Mouse (Mus musculus) ES-Bruce4 (cell line): Measurements from ENCODE around the gene Emp1. TPM values are rescaled to one million over a fixed set of nuclear protein-coding genes. Genes with fewer than 3 reads are reported as not detected.

Source experiments
- H3K27ac ChIP-seq: 2 replicates; pipeline ENCODE4 v1.5.1; 2012; ENCODE audit warnings: low read length, inconsistent platforms; ENCODE audit not compliant: insufficient read depth
- H3K27me3 ChIP-seq: 2 replicates; pipeline ENCODE4 v1.6.1; 2012; ENCODE audit warnings: mild to moderate bottlenecking, low read length, inconsistent platforms; ENCODE audit not compliant: control insufficient read depth, poor library complexity, insufficient read depth, severe bottlenecking
- H3K36me3 ChIP-seq: 2 replicates; pipeline ENCODE4 v1.6.1; 2012; ENCODE audit warnings: inconsistent platforms, mild to moderate bottlenecking, low read length, moderate library complexity; ENCODE audit not compliant: control insufficient read depth, poor library complexity, insufficient read depth, severe bottlenecking
- H3K4me1 ChIP-seq: one replicate; pipeline ENCODE4 v1.8.1; 2011; ENCODE audit warnings: low read length; ENCODE audit not compliant: control insufficient read depth, insufficient read depth
- H3K4me3 ChIP-seq: 2 replicates; pipeline ENCODE4 v1.5.1; 2011; ENCODE audit warnings: low read depth, mild to moderate bottlenecking, low read length
- H3K9ac ChIP-seq: 2 replicates; pipeline ENCODE4 v1.6.1; 2012; ENCODE audit warnings: low read depth, mild to moderate bottlenecking, inconsistent platforms; ENCODE audit not compliant: poor library complexity, severe bottlenecking
- H3K9me3 ChIP-seq: replicated peaks from 2 replicates; pipeline ENCODE4 v1.6.1; 2012; ENCODE audit warnings: mild to moderate bottlenecking, low read length, inconsistent platforms; ENCODE audit not compliant: control insufficient read depth, poor library complexity, insufficient read depth, severe bottlenecking
- CTCF ChIP-seq: IDR thresholded peaks from one replicate; pipeline ENCODE4 v1.8.1; 2011; ENCODE audit warnings: low read depth, low read length
- EP300 ChIP-seq: IDR thresholded peaks from 2 replicates; pipeline ENCODE4 v1.6.1; 2011; ENCODE audit warnings: low read depth, low read length; ENCODE audit not compliant: insufficient read depth
- POLR2A ChIP-seq: IDR thresholded peaks from one replicate; pipeline ENCODE4 v1.8.1; 2011; ENCODE audit warnings: low read length; ENCODE audit not compliant: insufficient read depth
- polyA plus RNA-seq: library from polyadenylated mRNA; stranded (reverse); fragments of >200 nt; gene quantifications from 2 replicates; pipeline ENCODE4 v1.2.4, GENCODE M21; 2011; ENCODE audit warnings: low read depth; ENCODE audit not compliant: missing spikeins, insufficient read depth, insufficient read length

The Emp1 gene
- polyA plus RNA-seq, 1 experiment = 38.6 TPM

- no peaks in the 10 kb centered on the region for H3K27me3 ChIP-seq
- TF ChIP-seq CTCF (no peak), EP300 (no peak), POLR2A (no peak)
- H3K4me1 ChIP-seq = no peaks in the 10 kb centered on the region
- no peak overlapping the region for H3K27ac ChIP-seq
- H3K4me3 ChIP-seq = no peak overlapping the region
- H3K9ac ChIP-seq = no peak overlapping the region
- H3K9me3 ChIP-seq = no peaks in the 10 kb centered on the region
- H3K36me3 ChIP-seq = no peaks in the 10 kb centered on the region
Measured at GRCm38 (mm10) chr6:135360331-135360730, 2.0 kb upstream of the Emp1 start.

DNA sequence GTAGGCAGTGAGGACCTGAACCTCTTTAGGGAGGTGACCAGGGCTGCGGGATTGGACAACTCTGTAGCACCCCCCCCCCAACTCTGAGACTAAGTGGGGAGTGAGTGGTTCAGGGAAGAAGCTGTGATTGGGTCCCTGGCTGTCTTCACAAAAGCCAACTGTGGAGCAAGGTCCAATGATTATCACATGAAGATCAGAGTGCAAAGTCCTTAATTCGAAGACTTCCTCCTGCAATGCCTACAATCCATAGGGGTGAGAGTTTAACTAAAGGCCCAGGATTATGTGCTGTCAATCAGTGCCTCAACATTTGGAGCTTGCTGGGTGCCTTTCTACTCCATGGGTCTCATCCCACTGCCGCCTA lies 267 bp upstream of the Emp1 start:
- no peak for TF ChIP-seq CTCF
- no peak for TF ChIP-seq EP300
- no peak for TF ChIP-seq POLR2A
- H3K4me3 ChIP-seq = no peak overlapping the region
- H3K36me3 ChIP-seq = no peaks in the 10 kb centered on the region
- no peaks in the 10 kb centered on the region for H3K4me1 ChIP-seq
- no peak overlapping the region for H3K27ac ChIP-seq
- no peaks in the 10 kb centered on the region for H3K27me3 ChIP-seq
- no peak overlapping the region for H3K9ac ChIP-seq
- no peaks in the 10 kb centered on the region for H3K9me3 ChIP-seq

DNA sequence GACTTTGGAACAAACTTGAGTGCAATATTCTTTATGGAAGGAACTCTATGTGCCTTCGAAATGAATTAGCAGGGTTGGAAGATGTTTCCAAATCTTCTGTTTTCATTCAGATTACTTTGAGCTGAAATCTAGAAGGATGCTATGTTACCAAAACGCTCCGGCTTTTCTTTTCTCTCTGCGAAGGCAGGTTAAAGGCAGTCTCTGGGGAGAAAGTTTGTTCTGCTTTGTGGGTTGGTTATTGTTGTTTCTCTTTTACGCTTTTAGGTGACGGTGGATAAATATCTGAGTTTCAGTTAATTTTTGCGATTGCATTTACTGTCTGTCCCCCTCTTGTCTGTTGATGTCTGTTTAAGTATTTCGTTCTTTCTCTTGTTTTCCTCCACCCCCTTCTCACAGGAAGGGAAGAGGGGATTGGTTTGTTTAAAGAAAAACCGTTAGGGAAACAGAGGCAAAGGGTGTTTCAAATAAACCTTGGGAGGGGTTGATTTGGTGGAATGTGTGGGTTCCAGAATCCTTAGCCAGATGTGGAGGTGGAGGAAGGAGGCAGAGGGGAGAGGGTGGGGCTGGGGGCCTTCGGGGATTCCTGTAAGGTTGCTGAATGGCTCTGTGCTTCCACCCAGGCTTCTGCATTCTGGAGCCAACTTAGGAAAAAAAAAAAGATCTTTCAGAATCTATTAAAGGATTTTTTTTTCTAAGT lies 1.1 kb downstream of the Emp1 start:
- TF ChIP-seq CTCF (no peak), POLR2A (no peak), EP300 (no peak)
- no peaks in the 10 kb centered on the region for H3K27me3 ChIP-seq
- no peak overlapping the region for H3K4me3 ChIP-seq
- no peaks in the 10 kb centered on the region for H3K36me3 ChIP-seq
- no peak overlapping the region; the same call in 1 of the 2 replicates for H3K27ac ChIP-seq
- H3K9me3 ChIP-seq = no peaks in the 10 kb centered on the region
- no peak overlapping the region for H3K9ac ChIP-seq
- H3K4me1 ChIP-seq = no peaks in the 10 kb centered on the region

DNA sequence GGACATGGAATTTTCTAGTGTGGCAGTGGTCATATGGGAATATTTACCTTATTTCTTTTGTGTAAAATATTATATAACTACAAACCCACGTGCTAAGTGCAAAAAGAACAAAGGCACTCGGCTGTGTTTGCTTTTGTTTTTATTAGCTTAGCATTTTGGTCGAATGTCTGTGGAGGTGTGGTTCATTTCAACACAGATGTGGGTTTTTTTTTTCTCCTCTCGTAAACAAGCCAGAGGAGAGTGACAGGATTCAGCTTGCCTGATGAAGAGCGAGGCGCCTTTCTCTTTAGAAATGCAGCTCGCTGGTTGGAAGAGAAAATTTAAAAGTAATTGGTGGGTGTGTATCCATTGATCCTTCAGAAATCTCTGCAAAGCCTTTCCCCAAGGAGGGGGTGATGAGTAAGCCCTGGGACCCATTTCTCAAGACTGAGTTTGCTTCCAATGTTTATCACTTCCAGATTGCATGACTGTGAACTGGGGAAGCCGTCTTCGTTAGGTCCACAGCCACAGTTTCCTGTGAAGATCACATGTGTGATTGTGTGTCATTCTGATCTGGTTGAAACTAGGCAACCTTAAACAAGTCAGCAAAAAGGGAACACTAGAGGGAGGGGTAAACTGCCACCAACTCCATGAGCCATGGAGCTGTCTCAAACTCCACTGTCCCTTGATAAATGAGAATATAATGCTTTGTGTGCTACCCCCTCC lies 1.8 kb downstream of the Emp1 start:
- TF ChIP-seq EP300 = no peak
- TF ChIP-seq CTCF = no peak
- TF ChIP-seq POLR2A = no peak
- no peaks in the 10 kb centered on the region for H3K9me3 ChIP-seq

DNA sequence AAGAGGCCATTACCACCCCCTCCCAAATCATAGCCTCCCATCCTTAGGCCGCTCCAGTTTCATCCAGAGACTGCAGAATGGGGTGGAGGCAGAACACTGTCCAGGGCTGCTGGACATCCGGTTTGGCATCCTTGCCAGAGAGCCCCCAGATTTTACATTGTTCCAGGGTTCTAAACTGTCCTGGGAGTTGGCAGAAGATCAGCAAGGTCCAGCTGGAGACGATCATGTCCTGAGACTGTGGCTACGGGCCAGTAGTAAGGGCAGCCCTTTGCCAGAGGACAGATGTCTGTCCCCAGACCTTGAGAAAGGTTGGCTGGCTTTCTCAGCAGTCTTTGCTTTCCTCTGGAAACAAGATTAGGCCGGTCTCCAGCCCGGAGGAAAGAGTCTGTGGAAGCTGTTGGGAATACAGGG lies 2.6 kb downstream of the Emp1 start:
- no peaks in the 10 kb centered on the region for H3K9me3 ChIP-seq
- no peaks in the 10 kb centered on the region for H3K27me3 ChIP-seq
- no peak overlapping the region for H3K27ac ChIP-seq
- H3K9ac ChIP-seq = no peak overlapping the region
- no peak for TF ChIP-seq CTCF
- TF ChIP-seq EP300 = no peak
- no peak for TF ChIP-seq POLR2A
- H3K36me3 ChIP-seq = no peaks in the 10 kb centered on the region
- H3K4me1 ChIP-seq = no peaks in the 10 kb centered on the region
- no peak overlapping the region for H3K4me3 ChIP-seq

More for the DNA sequence above, 1.8 kb downstream of the Emp1 start:
- no peaks in the 10 kb centered on the region for H3K27me3 ChIP-seq
- no peak overlapping the region for H3K9ac ChIP-seq
- no peaks in the 10 kb centered on the region for H3K4me1 ChIP-seq
- no peak overlapping the region for H3K27ac ChIP-seq
- no peak overlapping the region for H3K4me3 ChIP-seq
- H3K36me3 ChIP-seq = no peaks in the 10 kb centered on the region

DNA sequence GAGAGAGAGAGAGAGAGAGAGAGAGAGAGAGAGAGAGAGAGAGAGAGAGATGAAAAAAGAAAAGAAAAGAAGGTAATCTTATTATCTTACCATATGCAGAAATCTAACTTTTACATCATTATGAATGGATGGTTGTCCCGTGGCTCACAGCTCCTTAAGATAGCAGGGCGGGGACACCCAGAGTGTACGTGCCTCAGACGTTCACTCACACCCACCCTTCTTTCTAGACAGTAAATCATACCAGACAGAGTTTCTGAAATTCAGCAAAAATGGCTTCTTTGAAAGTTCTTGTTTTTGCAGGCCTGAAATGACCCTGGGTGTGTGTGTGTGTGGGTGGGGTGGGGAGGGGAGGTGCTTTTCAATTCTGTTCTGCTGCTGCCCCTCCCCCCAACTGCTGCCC lies 3.3 kb downstream of the Emp1 start:
- no peaks in the 10 kb centered on the region for H3K27me3 ChIP-seq
- H3K9ac ChIP-seq = no peak overlapping the region
- no peak for TF ChIP-seq EP300
- no peak for TF ChIP-seq POLR2A
- no peak for TF ChIP-seq CTCF
- no peak overlapping the region for H3K27ac ChIP-seq
- H3K36me3 ChIP-seq = no peaks in the 10 kb centered on the region
- H3K4me1 ChIP-seq = no peaks in the 10 kb centered on the region
- no peak overlapping the region for H3K4me3 ChIP-seq
- no peaks in the 10 kb centered on the region for H3K9me3 ChIP-seq
